In the genomic region with DNA sequence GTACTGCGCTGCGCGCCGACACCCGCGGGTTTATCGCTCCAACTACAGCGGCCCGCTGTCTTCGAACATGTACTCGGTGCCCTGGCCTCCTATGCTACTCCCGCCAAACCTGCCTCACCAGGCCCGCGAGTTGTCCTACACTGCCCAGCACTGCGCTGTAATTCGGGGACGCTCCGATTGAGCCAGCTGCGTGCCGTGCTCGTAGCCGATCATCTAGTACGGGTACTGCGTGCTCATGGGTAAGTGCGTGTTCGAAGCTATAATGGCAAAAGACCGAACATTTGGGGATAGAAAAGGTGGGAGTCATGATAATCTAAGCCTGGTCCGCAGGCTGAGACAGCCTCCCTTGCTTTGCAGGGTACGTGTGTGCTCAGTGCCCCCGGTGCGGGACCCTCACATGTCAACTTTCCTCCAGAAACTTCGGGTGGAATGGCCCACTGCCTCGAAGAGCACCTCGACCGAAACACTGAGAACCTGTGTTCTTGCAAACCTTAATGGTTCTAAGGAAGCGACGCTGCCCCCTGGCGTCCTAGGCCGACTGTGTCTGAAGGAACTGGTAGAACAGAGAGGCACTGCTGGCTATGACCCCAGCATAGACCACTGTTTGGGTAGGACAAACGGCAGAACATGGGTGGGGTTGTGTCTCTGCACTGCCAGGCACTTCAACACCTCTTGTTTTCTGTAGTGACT, we compare ENCODE assay signal across 8 mouse cellular contexts. TPM values are rescaled to one million over a fixed set of nuclear protein-coding genes. Genes with fewer than 3 reads are reported as not detected.
DNase-seq lines count a peak whose midpoint lies in the region; ATAC-seq and TF ChIP-seq lines count a peak whose summit lies in the region.

No protein-coding gene starts in this region.

- intact Hi-C loops in gastrocnemius, adult 2 months (cut with DNase I) = no loop called here

- peaks cover 55% of the 10 kb centered on the region for H3K36me3 ChIP-seq in limb, embryonic 12.5 days
- H3K36me3 ChIP-seq in midbrain, embryonic 12.5 days = peaks cover 45% of the 10 kb centered on the region

- no peaks in the 10 kb centered on the region for H3K9me3 ChIP-seq in limb, embryonic 12.5 days
- no peaks in the 10 kb centered on the region for H3K9me3 ChIP-seq in midbrain, embryonic 12.5 days

- peak; percentile 67 to 78 for DNase-seq in frontal cortex, postnatal 36 days (ENCODE audit: low spot score in 2 of 2)
- DNase-seq in frontal cortex, postnatal 25 days (ENCODE audit: low spot score in 2 of 2) = no peak
- peak; percentile 81 to 91 for DNase-seq in cerebellum, postnatal 14 days
- DNase-seq in gastrocnemius, adult 2 months = peak; percentile 82
- DNase-seq in induced T-regulatory cell, adult 2 months (ENCODE audit: low read depth) = peak; percentile 93
- DNase-seq in spleen, postnatal 10 days (ENCODE audit: low spot score in 2 of 2) = peak; percentile 81 to 94

- H3K27me3 ChIP-seq in limb, embryonic 12.5 days = no peaks in the 10 kb centered on the region
- H3K27me3 ChIP-seq in midbrain, embryonic 12.5 days = no peaks in the 10 kb centered on the region

- peak overlapping the region; percentile 98 for H3K4me2 ChIP-seq in limb, embryonic 12.5 days
- H3K4me2 ChIP-seq in midbrain, embryonic 12.5 days (replicated peaks) = peak overlapping the region; percentile 99

- TF ChIP-seq CTCF in gastrocnemius, adult 2 months (IDR thresholded peaks at IDR 0.05) = peak; percentile 78

- H3K27ac ChIP-seq in gastrocnemius, adult 2 months = peak overlapping the region; percentile 76
- peak overlapping the region; percentile 80 for H3K27ac ChIP-seq in limb, embryonic 12.5 days
- H3K27ac ChIP-seq in midbrain, embryonic 12.5 days (replicated peaks) = peak overlapping the region; percentile 74

- peaks cover 55% of the 10 kb centered on the region for H3K4me1 ChIP-seq in limb, embryonic 12.5 days (replicated peaks)
- peaks cover 62% of the 10 kb centered on the region for H3K4me1 ChIP-seq in midbrain, embryonic 12.5 days

- peak overlapping the region; percentile 86 for H3K4me3 ChIP-seq in gastrocnemius, adult 2 months
- H3K4me3 ChIP-seq in limb, embryonic 12.5 days (replicated peaks) = peak overlapping the region; percentile 64
- peak overlapping the region; percentile 63 for H3K4me3 ChIP-seq in midbrain, embryonic 12.5 days

- peak overlapping the region; percentile 57 for H3K9ac ChIP-seq in limb, embryonic 12.5 days (replicated peaks)
- H3K9ac ChIP-seq in midbrain, embryonic 12.5 days (replicated peaks) = peak overlapping the region; percentile 68

- ATAC-seq in limb, embryonic 12.5 days (ENCODE audit: insufficient number of reproducible peaks, insufficient read depth, low FRiP score, low TSS enrichment, low read depth) = 0 out of 2 replicates have a peak, but pooled peaks have one; percentile 1
- ATAC-seq in midbrain, embryonic 12.5 days (ENCODE audit: low FRiP score, low read depth) = no peak; the same call in 1 of the 2 replicates

- WGBS in limb, embryonic 12.5 days = 2% methylated on average over 40 of the region's 40 CpGs
- 2% methylated on average over 40 of the region's 40 CpGs for WGBS in midbrain, embryonic 12.5 days

RNA-seq across cellular contexts. Expression of gene Dalrd3, which starts 0.7 kb away (rescaled TPM):
- 10 to 100 TPM in 1 of 2 experiments, 1 to 10 TPM in 1; 8.0 to 11.3 TPM for total RNA-seq in gastrocnemius, adult 2 months (2021)
- polyA plus RNA-seq in limb, embryonic 12.5 days (2016; fragmentation: Nextera tagmentation; extraction: Ambion mirVana) = 197 and 230 TPM in 2 replicates
- 251 and 260 TPM in 2 replicates for polyA plus RNA-seq in midbrain, embryonic 12.5 days (2016; fragmentation: Nextera tagmentation; extraction: Ambion mirVana)

RNA-seq across cellular contexts. Expression of gene Ndufaf3, which starts 3.1 kb away (rescaled TPM):
- total RNA-seq in gastrocnemius, adult 2 months (2021) = 10 to 100 TPM; 20.6 to 39.2 TPM
- polyA plus RNA-seq in limb, embryonic 12.5 days (2016; fragmentation: Nextera tagmentation; extraction: Ambion mirVana) = 50.6 and 53.8 TPM in 2 replicates
- 56.9 and 58.8 TPM in 2 replicates for polyA plus RNA-seq in midbrain, embryonic 12.5 days (2016; fragmentation: Nextera tagmentation; extraction: Ambion mirVana)

RNA-seq across cellular contexts. Expression of gene Wdr6, which starts 8.2 kb away (rescaled TPM):
- 1 to 10 TPM; 6.7 to 7.3 TPM for total RNA-seq in gastrocnemius, adult 2 months (2021)
- 237 TPM in 2 replicates for polyA plus RNA-seq in limb, embryonic 12.5 days (2016; fragmentation: Nextera tagmentation; extraction: Ambion mirVana)
- 288 and 293 TPM in 2 replicates for polyA plus RNA-seq in midbrain, embryonic 12.5 days (2016; fragmentation: Nextera tagmentation; extraction: Ambion mirVana)

RNA-seq across cellular contexts. Expression of gene Impdh2, which starts 10.3 kb away (rescaled TPM):
- total RNA-seq in gastrocnemius, adult 2 months (2021) = 10 to 100 TPM; 59.7 to 67.4 TPM
- polyA plus RNA-seq in limb, embryonic 12.5 days (2016; fragmentation: Nextera tagmentation; extraction: Ambion mirVana) = 201 and 213 TPM in 2 replicates
- 133 and 143 TPM in 2 replicates for polyA plus RNA-seq in midbrain, embryonic 12.5 days (2016; fragmentation: Nextera tagmentation; extraction: Ambion mirVana)

RNA-seq across cellular contexts. Expression of gene P4htm, which starts 27.1 kb away (rescaled TPM):
- total RNA-seq in gastrocnemius, adult 2 months (2021) = 1 to 10 TPM; 3.7 to 3.9 TPM
- 11.6 and 11.7 TPM in 2 replicates for polyA plus RNA-seq in limb, embryonic 12.5 days (2016; fragmentation: Nextera tagmentation; extraction: Ambion mirVana)
- polyA plus RNA-seq in midbrain, embryonic 12.5 days (2016; fragmentation: Nextera tagmentation; extraction: Ambion mirVana) = 14.7 and 16.4 TPM in 2 replicates

Comparison
In these comparisons a context has a peak if more than half of its experiments do, and no peak if none do; other contexts are left out.
1. DNase-seq: peak in frontal cortex, postnatal 36 days (2 of 2), cerebellum, postnatal 14 days (2 of 2), gastrocnemius, adult 2 months (single experiment), induced T-regulatory cell, adult 2 months (single experiment) and spleen, postnatal 10 days (2 of 2); none in frontal cortex, postnatal 25 days (0 of 2).
2. Peak in every context shown above with its lines, with median percentiles within 50 percentile points of each other: H3K27ac ChIP-seq and H3K4me3 ChIP-seq.